Mouse (Mus musculus) heart, postnatal 14 days (tissue): ENCODE results near the gene Acbd5. TPM values are rescaled to one million over a fixed set of nuclear protein-coding genes. Genes with fewer than 3 reads are reported as not detected.

ENCODE experiments used
- total RNA-seq, 2 experiments: library from RNA; stranded (reverse); gene quantifications; 2 replicates each; pipeline ENCODE4 v1.2.3; 2021

Gene Acbd5
- total RNA-seq, 2 experiments from 2014 or later, result 30.3 to 30.9 TPM

Other genes starting within 250 kb of the Acbd5 start
- 10 to 100 TPM; 27.5 to 32.8 TPM for gene Pdss1, start 172.6 kb upstream of the Acbd5 start, total RNA-seq
- 10 to 100 TPM; 29.0 to 32.6 TPM for gene Abi1, start 27.9 kb upstream of the Acbd5 start, total RNA-seq
- gene Mastl, start 87.9 kb downstream of the Acbd5 start, total RNA-seq, result 1 to 10 TPM in 1 of 2 experiments, under 1 TPM in 1; 0.84 to 1.8 TPM
- gene Yme1l1, start 88.2 kb downstream of the Acbd5 start, total RNA-seq, result 10 to 100 TPM; 65.2 to 66.8 TPM
- not detected for gene 4931423N10Rik, start 139.3 kb downstream of the Acbd5 start, total RNA-seq